Mouse (Mus musculus): ENCODE measurements at regions not wholly inside any gene's neighbourhood (a gene's known extent, or its start where the extent isn't known, plus 50 kb on each side); places are given as distances from the start of the nearest gene placed in this dataset.

- no peak for TF ChIP-seq POLR2A (IDR thresholded peaks at IDR 0.05; ENCODE audit: borderline replicate concordance, low read depth, low read length)
- TF ChIP-seq CTCF (IDR thresholded peaks at IDR 0.05; ENCODE audit: low read depth, low read length), result no peak
Observed at GRCm38 (mm10) chr17:72782775-72783174, 53.5 kb upstream of the Ypel5 start.

All from bone marrow macrophage, adult 2 months (primary cell).